ENCODE assay signal across 13 mouse cellular contexts in genomic region chr10:67174049-67174448, GRCm38 (mm10).
"Had no signal": no experiment of that assay in that cellular context is flagged by ENCODE, and none has a peak within 500 bp of the region (broad histone marks: within the 10 kb centered on the region; RNA-seq: fewer than 3 reads in every experiment).

No protein-coding gene starts in this region.

- DNase-seq: kidney, postnatal 25 days; left cerebral cortex, postnatal 4 days; midbrain, embryonic 14.5 days; right cerebral cortex, adult 18-20 months; right cerebral cortex, postnatal 25 days; thymus, adult 18-20 months; thymus, postnatal 14 days had no signal

- H3K4me2 ChIP-seq: limb, embryonic 13.5 days; liver, embryonic 15.5 days; neural tube, embryonic 15.5 days had no signal

- H3K36me3 ChIP-seq: neural tube, embryonic 15.5 days had no signal

- ATAC-seq: intestine, postnatal 0 days had no signal

- H3K27ac ChIP-seq: limb, embryonic 13.5 days; liver, embryonic 15.5 days; midbrain, embryonic 10.5 days; neural tube, embryonic 15.5 days had no signal

- H3K4me1 ChIP-seq: neural tube, embryonic 15.5 days had no signal

- H3K4me3 ChIP-seq: limb, embryonic 13.5 days; liver, embryonic 15.5 days; midbrain, embryonic 10.5 days; myocyte; neural tube, embryonic 15.5 days had no signal

- H3K27me3 ChIP-seq: limb, embryonic 13.5 days; liver, embryonic 15.5 days; neural tube, embryonic 15.5 days had no signal

- H3K9me3 ChIP-seq: limb, embryonic 13.5 days; liver, embryonic 15.5 days; midbrain, embryonic 10.5 days; neural tube, embryonic 15.5 days had no signal

- H3K9ac ChIP-seq: limb, embryonic 13.5 days; liver, embryonic 15.5 days; neural tube, embryonic 15.5 days had no signal
